ENCODE assay signal across 14 mouse cellular contexts in genomic region chr11:86907889-86908590, GRCm38 (mm10).
DNase-seq lines count a peak whose midpoint lies in the region; ATAC-seq and TF ChIP-seq lines count a peak whose summit lies in the region.
"Had no signal": no experiment of that assay in that cellular context is flagged by ENCODE, and none has a peak within 500 bp of the region (broad histone marks: within the 10 kb centered on the region; RNA-seq: fewer than 3 reads in every experiment).

No protein-coding gene starts in this region.

- peak; percentile 13 to 20 for DNase-seq in spleen, adult 18-20 months
- no peak for DNase-seq in spleen, postnatal 4 days (ENCODE audit: low spot score in 2 of 2)
- peak; percentile 57 for DNase-seq in G1E (ENCODE audit: low spot score)
- DNase-seq in spleen, postnatal 36 days (ENCODE audit: low spot score in 2 of 2): peak; percentile 49 to 52
- no peak for DNase-seq in left cerebral cortex, postnatal 36 days (ENCODE audit: low spot score in 2 of 2)
- no peak for DNase-seq in frontal cortex, postnatal 36 days (ENCODE audit: low spot score in 2 of 2)
- DNase-seq: adrenal gland, postnatal 10 days; cerebellum, adult 11-12 months; heart, postnatal 36 days had no signal

- H3K4me1 ChIP-seq in G1E (ENCODE audit: insufficient read depth, low read depth, low read length): peaks cover 32% of the 10 kb centered on the region
- 0 out of 2 replicates have a peak, but pooled peaks cover 13% of the 10 kb centered on the region for H3K4me1 ChIP-seq in intestine, embryonic 16.5 days (ENCODE audit: control insufficient read depth, insufficient read depth, low read length)
- no peaks in the 10 kb centered on the region for H3K4me1 ChIP-seq in hindbrain, embryonic 16.5 days (ENCODE audit: control insufficient read depth, insufficient read depth, low read depth, low read length)
- H3K4me1 ChIP-seq: embryonic facial prominence, embryonic 10.5 days; limb, embryonic 12.5 days; stomach, embryonic 15.5 days had no signal

- no peaks in the 10 kb centered on the region for H3K9me3 ChIP-seq in G1E (replicated peaks)
- H3K9me3 ChIP-seq in intestine, embryonic 16.5 days (ENCODE audit: control insufficient read depth, low read length): no peaks in the 10 kb centered on the region
- H3K9me3 ChIP-seq in hindbrain, embryonic 16.5 days (ENCODE audit: control insufficient read depth, low read length): no peaks in the 10 kb centered on the region
- H3K9me3 ChIP-seq: embryonic facial prominence, embryonic 10.5 days; limb, embryonic 12.5 days; stomach, embryonic 15.5 days had no signal

- no peaks in the 10 kb centered on the region for H3K36me3 ChIP-seq in G1E (replicated peaks)
- no peaks in the 10 kb centered on the region for H3K36me3 ChIP-seq in intestine, embryonic 16.5 days (ENCODE audit: control insufficient read depth, insufficient read depth, low read length)
- H3K36me3 ChIP-seq in hindbrain, embryonic 16.5 days (ENCODE audit: control insufficient read depth, insufficient read depth, low read length): no peaks in the 10 kb centered on the region
- H3K36me3 ChIP-seq: embryonic facial prominence, embryonic 10.5 days; limb, embryonic 12.5 days; stomach, embryonic 15.5 days had no signal

- TF ChIP-seq CTCF in G1E (IDR thresholded peaks at IDR 0.05; ENCODE audit: low read depth, low read length): no peak

- H3K27ac ChIP-seq in intestine, embryonic 16.5 days (ENCODE audit: low read length): peak overlapping the region; percentile 16
- no peak overlapping the region for H3K27ac ChIP-seq in hindbrain, embryonic 16.5 days (ENCODE audit: low read depth, low read length)
- H3K27ac ChIP-seq: embryonic facial prominence, embryonic 10.5 days; limb, embryonic 12.5 days; stomach, embryonic 15.5 days had no signal

- WGBS in intestine, embryonic 16.5 days: 72% methylated on average over 5 of the region's 5 CpGs
- 83% methylated on average over 5 of the region's 5 CpGs for WGBS in hindbrain, embryonic 16.5 days

- peak overlapping the region; percentile 57 for H3K4me3 ChIP-seq in G1E (ENCODE audit: low read depth, low read length)
- no peak overlapping the region for H3K4me3 ChIP-seq in intestine, embryonic 16.5 days (ENCODE audit: low read length)
- H3K4me3 ChIP-seq in hindbrain, embryonic 16.5 days (ENCODE audit: low read length): no peak overlapping the region
- H3K4me3 ChIP-seq: embryonic facial prominence, embryonic 10.5 days; limb, embryonic 12.5 days; stomach, embryonic 15.5 days had no signal

- no peaks in the 10 kb centered on the region for H3K27me3 ChIP-seq in G1E (ENCODE audit: insufficient read depth, low read length)
- H3K27me3 ChIP-seq in intestine, embryonic 16.5 days (replicated peaks; ENCODE audit: control insufficient read depth, insufficient read depth, low read length): no peaks in the 10 kb centered on the region
- no peaks in the 10 kb centered on the region for H3K27me3 ChIP-seq in hindbrain, embryonic 16.5 days (replicated peaks; ENCODE audit: control insufficient read depth, insufficient read depth, low read length)
- H3K27me3 ChIP-seq: limb, embryonic 12.5 days; stomach, embryonic 15.5 days had no signal

- 0 out of 2 replicates have a peak, but pooled peaks have one; percentile 34 for ATAC-seq in G1E (ENCODE audit: extremely low read depth, insufficient number of reproducible peaks, low FRiP score, poor library complexity, severe bottlenecking)
- no peak for ATAC-seq in intestine, embryonic 16.5 days
- ATAC-seq in hindbrain, embryonic 16.5 days: no peak

- no peak overlapping the region for H3K9ac ChIP-seq in intestine, embryonic 16.5 days (ENCODE audit: low read depth, low read length)
- no peak overlapping the region for H3K9ac ChIP-seq in hindbrain, embryonic 16.5 days (ENCODE audit: low read depth, low read length)
- H3K9ac ChIP-seq: limb, embryonic 12.5 days; stomach, embryonic 15.5 days had no signal

- H3K4me2 ChIP-seq in intestine, embryonic 16.5 days (ENCODE audit: low read depth, low read length): no peak overlapping the region
- no peak overlapping the region for H3K4me2 ChIP-seq in hindbrain, embryonic 16.5 days (ENCODE audit: low read length)
- H3K4me2 ChIP-seq: limb, embryonic 12.5 days; stomach, embryonic 15.5 days had no signal

- intact Hi-C loops in left cerebral cortex, postnatal 36 days (cut with DNase I): no loop called here

Comparison
In these comparisons a context has a peak if more than half of its experiments do, and no peak if none do; other contexts are left out.
1. DNase-seq: peak in spleen, adult 18-20 months (2 of 2), G1E (single experiment) and spleen, postnatal 36 days (2 of 2); none in spleen, postnatal 4 days (0 of 2), left cerebral cortex, postnatal 36 days (0 of 2) and frontal cortex, postnatal 36 days (0 of 2).